Mouse (Mus musculus): ENCODE data around the gene Gm17720. TPM values are rescaled to one million over a fixed set of nuclear protein-coding genes. Genes with fewer than 3 reads are reported as not detected.
"Not testable (repeated sequence)": the region's sequence is repeated elsewhere in the genome, so short reads cannot be mapped to it uniquely, and the experiment has no call there.

Gm17720 gene
- polyA plus RNA-seq, 2 experiments: not detected

DNA sequence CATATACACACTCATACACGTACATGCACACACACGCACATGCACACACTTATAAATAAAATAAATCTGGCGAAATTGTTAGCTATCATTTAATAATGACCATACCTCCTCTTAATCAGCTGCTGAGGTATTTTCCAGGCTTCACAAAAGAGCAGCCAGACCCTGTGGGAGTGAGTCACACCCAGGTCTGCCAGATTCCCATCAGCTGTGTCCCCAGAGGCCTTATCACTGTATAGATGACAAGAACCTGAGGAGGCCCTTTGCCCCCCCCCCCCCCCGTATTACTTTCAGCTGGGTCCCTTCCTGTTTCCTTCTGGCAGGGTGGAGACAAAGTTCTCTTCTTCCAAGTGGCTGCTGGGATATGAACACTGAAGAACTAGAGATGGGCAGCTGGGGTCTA lies 62.0 kb downstream of the Gm17720 start:
- H3K9ac ChIP-seq (ENCODE audit: low read depth, low read length, severe bottlenecking): no peak overlapping the region
- no peaks in the 10 kb centered on the region for H3K4me1 ChIP-seq (ENCODE audit: control insufficient read depth, insufficient read depth, low read length)
- WGBS: 74% methylated on average over 4 of the region's 4 CpGs
- ATAC-seq (ENCODE audit: low FRiP score, low read depth): no peak
- no peak overlapping the region for H3K4me3 ChIP-seq (replicated peaks; ENCODE audit: low read length)
- no peaks in the 10 kb centered on the region for H3K36me3 ChIP-seq (ENCODE audit: control insufficient read depth, insufficient read depth, low read length)
- no peaks in the 10 kb centered on the region for H3K9me3 ChIP-seq (ENCODE audit: control insufficient read depth, low read length)
- H3K4me2 ChIP-seq (replicated peaks; ENCODE audit: low read depth, low read length, severe bottlenecking): no peak overlapping the region
- H3K27ac ChIP-seq (replicated peaks; ENCODE audit: low read depth, low read length): no peak overlapping the region
- H3K27me3 ChIP-seq (ENCODE audit: control insufficient read depth, insufficient read depth, low read length): no peaks in the 10 kb centered on the region
- no peak for TF ChIP-seq POLR2A (IDR thresholded peaks at IDR 0.05; ENCODE audit: borderline replicate concordance, extremely low read depth, insufficient read depth, insufficient read length)
- no peak for DNase-seq (ENCODE audit: low spot score)

DNA sequence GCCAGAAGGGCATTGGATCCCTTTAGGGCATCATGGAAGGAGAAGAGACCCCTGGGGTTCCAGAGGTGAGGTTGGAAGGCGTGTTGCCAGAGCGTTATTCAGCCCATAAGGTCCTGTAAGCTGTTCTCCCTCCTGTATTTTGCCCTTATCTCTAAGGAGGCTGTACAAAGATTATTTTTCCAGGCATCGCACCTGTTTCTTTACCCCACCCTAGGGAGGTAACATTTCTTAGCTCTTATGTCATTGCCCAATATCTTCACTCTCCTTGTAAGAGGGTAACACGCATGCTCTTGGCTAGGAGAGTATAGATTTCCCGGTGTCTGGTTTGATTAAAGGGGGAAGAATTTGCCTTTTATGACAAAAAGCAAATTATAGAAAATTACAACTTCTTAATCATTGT lies 62.9 kb downstream of the Gm17720 start, which contains the start of gene Chst4:
Chst4 (minus strand) TSS at position 82 of the 400 bp plus-strand sequence.
- 70% methylated on average over 5 of the region's 5 CpGs for WGBS
- ATAC-seq (ENCODE audit: low FRiP score, low read depth) (no peak), DNase-seq (ENCODE audit: low spot score) (no peak)
- no peaks in the 10 kb centered on the region for H3K27me3 ChIP-seq (ENCODE audit: control insufficient read depth, insufficient read depth, low read length)
- H3K9ac ChIP-seq (ENCODE audit: low read depth, low read length, severe bottlenecking): no peak within 1 kb of the TSS
- no peak for TF ChIP-seq POLR2A (IDR thresholded peaks at IDR 0.05; ENCODE audit: borderline replicate concordance, extremely low read depth, insufficient read depth, insufficient read length)
- H3K27ac ChIP-seq (replicated peaks; ENCODE audit: low read depth, low read length): no peak within 1 kb of the TSS
- H3K9me3 ChIP-seq (ENCODE audit: control insufficient read depth, low read length): no peaks in the 10 kb centered on the region
- no peak within 1 kb of the TSS for H3K4me3 ChIP-seq (replicated peaks; ENCODE audit: low read length)
- H3K4me2 ChIP-seq (replicated peaks; ENCODE audit: low read depth, low read length, severe bottlenecking): no peak within 1 kb of the TSS
- H3K4me1 ChIP-seq (ENCODE audit: control insufficient read depth, insufficient read depth, low read length): no peaks in the 10 kb centered on the region
- H3K36me3 ChIP-seq (ENCODE audit: control insufficient read depth, insufficient read depth, low read length): no peaks in the 10 kb centered on the region

DNA sequence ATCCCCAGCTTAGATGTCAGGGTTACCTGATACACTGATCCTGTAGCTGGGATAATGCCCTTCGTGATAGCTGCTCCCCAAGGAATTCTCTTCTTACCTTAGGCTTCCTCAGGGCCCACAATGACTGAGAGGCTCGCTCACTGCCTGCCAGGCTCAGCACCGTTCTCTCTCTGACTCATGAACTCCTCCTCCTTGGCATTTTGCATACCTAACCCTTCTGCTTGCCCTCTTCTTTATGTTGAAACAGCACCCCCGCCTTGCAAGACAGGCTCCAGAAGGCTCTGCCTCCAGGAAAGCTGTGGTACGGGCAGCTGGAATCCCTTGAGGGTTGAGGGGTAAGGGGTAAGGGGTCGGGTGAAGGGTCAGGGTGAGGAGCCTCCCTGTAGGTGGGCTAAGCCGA lies 63.3 kb downstream of the Gm17720 start:
- Histone ChIP-seq H3K4me1 (ENCODE audit: control insufficient read depth, insufficient read depth, low read length) (no peaks in the 10 kb centered on the region), H3K4me3 (replicated peaks; ENCODE audit: low read length) (no peak overlapping the region), H3K27me3 (ENCODE audit: control insufficient read depth, insufficient read depth, low read length) (no peaks in the 10 kb centered on the region), H3K4me2 (replicated peaks; ENCODE audit: low read depth, low read length, severe bottlenecking) (no peak overlapping the region), H3K9ac (ENCODE audit: low read depth, low read length, severe bottlenecking) (no peak overlapping the region), H3K27ac (replicated peaks; ENCODE audit: low read depth, low read length) (no peak overlapping the region), H3K9me3 (ENCODE audit: control insufficient read depth, low read length) (no peaks in the 10 kb centered on the region), H3K36me3 (ENCODE audit: control insufficient read depth, insufficient read depth, low read length) (no peaks in the 10 kb centered on the region)
- 33% methylated on average over 7 of the region's 7 CpGs for WGBS
- DNase-seq (ENCODE audit: low spot score): no peak
- no peak for ATAC-seq (ENCODE audit: low FRiP score, low read depth)
- no peak for TF ChIP-seq POLR2A (IDR thresholded peaks at IDR 0.05; ENCODE audit: borderline replicate concordance, extremely low read depth, insufficient read depth, insufficient read length)

DNA sequence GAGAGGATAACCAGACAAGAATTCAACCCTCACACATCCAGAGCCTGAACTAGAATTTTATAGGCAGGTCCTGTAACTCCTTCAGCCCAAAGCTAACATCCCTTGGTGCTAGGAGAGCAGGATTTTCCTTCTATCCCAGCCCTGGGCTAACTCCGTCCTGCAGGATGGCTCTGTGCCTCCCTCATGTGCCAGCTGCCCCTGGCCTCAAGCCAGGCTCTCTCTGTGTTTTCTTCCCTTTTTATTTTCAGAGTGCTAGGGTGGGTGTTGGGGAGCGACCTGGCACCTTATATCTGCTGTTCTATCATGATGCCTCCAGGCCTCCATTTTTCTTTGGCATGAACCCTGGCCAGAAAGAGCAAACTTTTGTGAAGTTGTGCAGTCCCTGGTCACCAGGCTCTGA lies 66.4 kb downstream of the Gm17720 start:
- no peaks in the 10 kb centered on the region for H3K27me3 ChIP-seq (ENCODE audit: control insufficient read depth, insufficient read depth, low read length)
- no peaks in the 10 kb centered on the region for H3K36me3 ChIP-seq (ENCODE audit: control insufficient read depth, insufficient read depth, low read length)
- no peak overlapping the region for H3K27ac ChIP-seq (replicated peaks; ENCODE audit: low read depth, low read length)
- H3K9me3 ChIP-seq (ENCODE audit: control insufficient read depth, low read length): no peaks in the 10 kb centered on the region
- H3K4me3 ChIP-seq (replicated peaks; ENCODE audit: low read length): no peak overlapping the region
- no peak overlapping the region for H3K4me2 ChIP-seq (replicated peaks; ENCODE audit: low read depth, low read length, severe bottlenecking)
- H3K9ac ChIP-seq (ENCODE audit: low read depth, low read length, severe bottlenecking): no peak overlapping the region
- TF ChIP-seq POLR2A (IDR thresholded peaks at IDR 0.05; ENCODE audit: borderline replicate concordance, extremely low read depth, insufficient read depth, insufficient read length): no peak
- WGBS: 74% methylated on average over 2 of the region's 2 CpGs
- ATAC-seq (ENCODE audit: low FRiP score, low read depth) (no peak), DNase-seq (ENCODE audit: low spot score) (no peak)
- H3K4me1 ChIP-seq (ENCODE audit: control insufficient read depth, insufficient read depth, low read length): no peaks in the 10 kb centered on the region

DNA sequence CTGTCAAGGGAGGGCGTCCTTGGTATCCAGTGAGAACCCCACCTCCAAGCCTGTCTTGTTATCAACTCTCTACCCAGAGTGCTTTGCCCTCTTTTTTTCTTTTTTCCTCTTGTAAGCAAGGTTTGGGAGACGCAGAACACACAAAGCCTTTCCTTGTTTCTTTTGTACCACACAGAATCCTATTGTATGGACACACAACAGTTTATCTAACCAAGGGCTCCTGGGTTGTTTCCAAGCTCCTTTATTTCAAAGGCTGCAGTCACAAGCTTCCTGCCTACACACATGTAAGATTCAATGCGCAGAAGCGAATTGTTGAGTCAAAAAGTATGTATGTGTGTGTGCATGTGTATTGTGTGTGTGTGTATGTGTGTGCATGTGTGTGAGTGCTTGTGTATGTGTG lies 68.2 kb downstream of the Gm17720 start:
- ATAC-seq (ENCODE audit: low FRiP score, low read depth): no peak
- Histone ChIP-seq H3K9me3 (ENCODE audit: control insufficient read depth, low read length) (no peaks in the 10 kb centered on the region), H3K4me2 (replicated peaks; ENCODE audit: low read depth, low read length, severe bottlenecking) (no peak overlapping the region), H3K27ac (replicated peaks; ENCODE audit: low read depth, low read length) (no peak overlapping the region), H3K27me3 (ENCODE audit: control insufficient read depth, insufficient read depth, low read length) (no peaks in the 10 kb centered on the region), H3K36me3 (ENCODE audit: control insufficient read depth, insufficient read depth, low read length) (no peaks in the 10 kb centered on the region), H3K9ac (ENCODE audit: low read depth, low read length, severe bottlenecking) (no peak overlapping the region), H3K4me3 (replicated peaks; ENCODE audit: low read length) (no peak overlapping the region), H3K4me1 (ENCODE audit: control insufficient read depth, insufficient read depth, low read length) (no peaks in the 10 kb centered on the region)
- WGBS: 77% methylated on average over 4 of the region's 4 CpGs
- no peak for DNase-seq (ENCODE audit: low spot score)
- TF ChIP-seq POLR2A (IDR thresholded peaks at IDR 0.05; ENCODE audit: borderline replicate concordance, extremely low read depth, insufficient read depth, insufficient read length): no peak

DNA sequence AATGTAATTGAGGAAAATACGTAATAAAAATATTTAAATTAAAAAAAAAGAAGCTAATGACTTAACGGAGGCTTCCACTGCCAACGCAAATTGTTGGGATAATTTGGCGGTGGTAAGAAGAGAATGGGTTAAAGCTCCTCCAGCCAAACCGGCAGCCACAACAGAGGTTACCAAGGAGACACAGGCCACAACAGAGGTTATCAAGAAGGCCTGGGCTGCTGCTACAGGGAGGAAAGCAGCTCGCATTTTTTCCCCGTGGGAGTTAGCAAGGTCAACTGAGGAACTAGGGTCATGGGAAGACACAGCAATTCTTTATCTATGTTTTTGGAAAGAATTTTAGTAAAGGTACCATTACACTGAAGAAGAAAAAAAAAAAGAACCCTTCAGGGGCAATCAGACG lies 68.8 kb downstream of the Gm17720 start:
- not testable (repeated sequence) for H3K9me3 ChIP-seq (ENCODE audit: control insufficient read depth, low read length); H3K9ac ChIP-seq (ENCODE audit: low read depth, low read length, severe bottlenecking); DNase-seq (ENCODE audit: low spot score); ATAC-seq (ENCODE audit: low FRiP score, low read depth); H3K27ac ChIP-seq (replicated peaks; ENCODE audit: low read depth, low read length); H3K4me2 ChIP-seq (replicated peaks; ENCODE audit: low read depth, low read length, severe bottlenecking); H3K4me3 ChIP-seq (replicated peaks; ENCODE audit: low read length); H3K4me1 ChIP-seq (ENCODE audit: control insufficient read depth, insufficient read depth, low read length); H3K36me3 ChIP-seq (ENCODE audit: control insufficient read depth, insufficient read depth, low read length); H3K27me3 ChIP-seq (ENCODE audit: control insufficient read depth, insufficient read depth, low read length)
- 38% methylated on average over 8 of the region's 8 CpGs for WGBS

Other genes starting within 250 kb of the Gm17720 start
- gene Phlpp2, start 234.2 kb downstream of the Gm17720 start, polyA plus RNA-seq (2012; rRNA removed): 12.0 and 13.8 TPM in 2 replicates
- gene Phlpp2, start 234.2 kb downstream of the Gm17720 start, polyA plus RNA-seq (2014; fragmentation: Nextera tagmentation; extraction: Ambion mirVana): 3.3 and 4.1 TPM in 2 replicates
- gene Marveld3, start 140.6 kb downstream of the Gm17720 start, polyA plus RNA-seq (2012; rRNA removed): 0.49 and 1.2 TPM in 2 replicates
- gene Marveld3, start 140.6 kb downstream of the Gm17720 start, polyA plus RNA-seq (2014; fragmentation: Nextera tagmentation; extraction: Ambion mirVana): 2.4 and 3.1 TPM in 2 replicates
- 0.09 and 0.14 TPM in 2 replicates for gene Tat, start 112.3 kb downstream of the Gm17720 start, polyA plus RNA-seq (2012; rRNA removed)
- not detected in 2 replicates for gene Tat, start 112.3 kb downstream of the Gm17720 start, polyA plus RNA-seq (2014; fragmentation: Nextera tagmentation; extraction: Ambion mirVana)
- gene Chst4, start 63.0 kb downstream of the Gm17720 start, polyA plus RNA-seq (2012; rRNA removed): 0.06 TPM in 1 of 2 replicates, not detected in the other
- gene Chst4, start 63.0 kb downstream of the Gm17720 start, polyA plus RNA-seq (2014; fragmentation: Nextera tagmentation; extraction: Ambion mirVana): not detected in 2 replicates
- gene Zfp612, start 23.0 kb downstream of the Gm17720 start, polyA plus RNA-seq (2012; rRNA removed): 7.5 and 7.8 TPM in 2 replicates
- gene Zfp612, start 23.0 kb downstream of the Gm17720 start, polyA plus RNA-seq (2014; fragmentation: Nextera tagmentation; extraction: Ambion mirVana): 8.5 and 8.8 TPM in 2 replicates
- gene Gm21964, start 1.5 kb downstream of the Gm17720 start, polyA plus RNA-seq (2012; rRNA removed): not detected in 2 replicates
- gene Gm21964, start 1.5 kb downstream of the Gm17720 start, polyA plus RNA-seq (2014; fragmentation: Nextera tagmentation; extraction: Ambion mirVana): not detected in 2 replicates
- 1.3 and 2.2 TPM in 2 replicates for gene Calb2, start 65.5 kb upstream of the Gm17720 start, polyA plus RNA-seq (2012; rRNA removed)
- 4.5 and 5.1 TPM in 2 replicates for gene Calb2, start 65.5 kb upstream of the Gm17720 start, polyA plus RNA-seq (2014; fragmentation: Nextera tagmentation; extraction: Ambion mirVana)
- 6.8 and 7.2 TPM in 2 replicates for gene Cmtr2, start 112.9 kb upstream of the Gm17720 start, polyA plus RNA-seq (2012; rRNA removed)
- 8.1 and 8.6 TPM in 2 replicates for gene Cmtr2, start 112.9 kb upstream of the Gm17720 start, polyA plus RNA-seq (2014; fragmentation: Nextera tagmentation; extraction: Ambion mirVana)
- 0.01 and 0.03 TPM in 2 replicates for gene Hydin, start 164.2 kb upstream of the Gm17720 start, polyA plus RNA-seq (2012; rRNA removed)
- gene Hydin, start 164.2 kb upstream of the Gm17720 start, polyA plus RNA-seq (2014; fragmentation: Nextera tagmentation; extraction: Ambion mirVana): 0.07 TPM in 1 of 2 replicates, not detected in the other